Mouse (Mus musculus) liver, embryonic 15.5 days (tissue): ENCODE data around the gene Nme7. TPM values are rescaled to one million over a fixed set of nuclear protein-coding genes. Genes with fewer than 3 reads are reported as not detected.

Experiments
- ATAC-seq: fragments of 200-750 bp; cut with Nextera tagmentation; 2 replicates; pipeline ENCODE4 v1.8.0; 2017; ENCODE audit warnings: moderate number of reproducible peaks, mild to moderate bottlenecking, moderate library complexity; ENCODE audit not compliant: insufficient read depth
- H3K27ac ChIP-seq: fragments of 300-500 bp; sonication (generic); replicated peaks from 2 replicates; pipeline ENCODE4 v1.5.1; 2015; ENCODE audit warnings: mild to moderate bottlenecking, inconsistent platforms
- H3K27me3 ChIP-seq: fragments of 300-500 bp; sonication (generic); 2 replicates; pipeline ENCODE4 v1.6.1; 2015; ENCODE audit warnings: mild to moderate bottlenecking, inconsistent platforms
- H3K36me3 ChIP-seq: fragments of 300-500 bp; sonication (generic); replicated peaks from 2 replicates; pipeline ENCODE4 v1.6.1; 2015; ENCODE audit warnings: moderate library complexity, mild to moderate bottlenecking, inconsistent platforms
- H3K4me1 ChIP-seq: fragments of 300-500 bp; sonication (generic); replicated peaks from 2 replicates; pipeline ENCODE4 v1.6.1; 2015; ENCODE audit warnings: inconsistent platforms
- H3K4me2 ChIP-seq: fragments of 300-500 bp; sonication (generic); 2 replicates; pipeline ENCODE4 v1.6.1; 2015; ENCODE audit warnings: moderate library complexity, mild to moderate bottlenecking, inconsistent platforms
- H3K4me3 ChIP-seq: fragments of 300-500 bp; sonication (generic); replicated peaks from 2 replicates; pipeline ENCODE4 v1.5.1; 2015; ENCODE audit warnings: mild to moderate bottlenecking, inconsistent platforms
- H3K9ac ChIP-seq: fragments of 300-500 bp; sonication (generic); 2 replicates; pipeline ENCODE4 v1.6.1; 2015; ENCODE audit warnings: moderate library complexity, mild to moderate bottlenecking, inconsistent platforms
- H3K9me3 ChIP-seq: fragments of 300-500 bp; sonication (generic); replicated peaks from 2 replicates; pipeline ENCODE4 v1.6.1; 2016; ENCODE audit warnings: inconsistent platforms
- WGBS: fragments of 180-500 bp; shearing (Covaris S2); methylation state at CpG from one replicate; pipeline ENCODE4 v1.1.7; 2015; ENCODE audit warnings: mixed read lengths; ENCODE audit not compliant: insufficient replicate concordance; 5-methylcytosine and 5-hydroxymethylcytosine counted together
- polyA plus RNA-seq: library from polyadenylated mRNA; unstranded; fragments of >200 nt; fragmentation: Nextera tagmentation; extraction: Ambion mirVana; gene quantifications from 2 replicates; pipeline ENCODE4 v1.2.1, GENCODE M21; 2015

Nme7 gene
- polyA plus RNA-seq, 1 experiment from 2014 or later, result 10.4 TPM

- Histone ChIP-seq H3K4me2 (no peak overlapping the region), H3K27me3 (no peaks in the 10 kb centered on the region), H3K4me1 (no peaks in the 10 kb centered on the region), H3K36me3 (no peaks in the 10 kb centered on the region), H3K4me3 (no peak overlapping the region), H3K9ac (no peak overlapping the region), H3K9me3 (no peaks in the 10 kb centered on the region), H3K27ac (no peak overlapping the region)
- 81% methylated on average over 8 of the region's 8 CpGs for WGBS
- ATAC-seq, result no peak
Measured at GRCm38 (mm10) chr1:164383621-164384020, 79.7 kb downstream of the Nme7 start.

GRCm38 (mm10) chr1:164384354-164384753, 80.4 kb downstream of the Nme7 start:
- Histone ChIP-seq H3K27me3 (no peaks in the 10 kb centered on the region), H3K4me1 (no peaks in the 10 kb centered on the region), H3K27ac (no peak overlapping the region), H3K4me3 (no peak overlapping the region), H3K36me3 (no peaks in the 10 kb centered on the region), H3K9me3 (no peaks in the 10 kb centered on the region), H3K4me2 (no peak overlapping the region), H3K9ac (no peak overlapping the region)
- no peak for ATAC-seq
- WGBS, result 83% methylated on average over 10 of the region's 10 CpGs

- no peak overlapping the region for H3K9ac ChIP-seq
- no peak overlapping the region for H3K4me3 ChIP-seq
- no peak overlapping the region for H3K4me2 ChIP-seq
- no peaks in the 10 kb centered on the region for H3K4me1 ChIP-seq
- no peaks in the 10 kb centered on the region for H3K9me3 ChIP-seq
- no peaks in the 10 kb centered on the region for H3K27me3 ChIP-seq
- H3K36me3 ChIP-seq, result no peaks in the 10 kb centered on the region
- 74% methylated on average over 6 of the region's 6 CpGs for WGBS
- no peak for ATAC-seq
- no peak overlapping the region for H3K27ac ChIP-seq
Measured at GRCm38 (mm10) chr1:164384972-164385371, 81.1 kb downstream of the Nme7 start.

- no peak overlapping the region for H3K4me3 ChIP-seq
- H3K9ac ChIP-seq, result no peak overlapping the region
- 74% methylated on average over 4 of the region's 4 CpGs for WGBS
- H3K27me3 ChIP-seq, result no peaks in the 10 kb centered on the region
- no peak for ATAC-seq
- no peaks in the 10 kb centered on the region for H3K36me3 ChIP-seq
- no peaks in the 10 kb centered on the region for H3K9me3 ChIP-seq
- no peaks in the 10 kb centered on the region for H3K4me1 ChIP-seq
- H3K4me2 ChIP-seq, result no peak overlapping the region
- no peak overlapping the region for H3K27ac ChIP-seq
Measured at GRCm38 (mm10) chr1:164389743-164390142, 85.8 kb downstream of the Nme7 start.

GRCm38 (mm10) chr1:164392176-164392575, 88.3 kb downstream of the Nme7 start:
- Histone ChIP-seq H3K4me1 (no peaks in the 10 kb centered on the region), H3K9ac (no peak overlapping the region), H3K27me3 (no peaks in the 10 kb centered on the region), H3K9me3 (no peaks in the 10 kb centered on the region), H3K36me3 (no peaks in the 10 kb centered on the region), H3K4me3 (no peak overlapping the region), H3K27ac (no peak overlapping the region), H3K4me2 (no peak overlapping the region)
- 49% methylated on average over 3 of the region's 3 CpGs for WGBS
- no peak for ATAC-seq

GRCm38 (mm10) chr1:164395131-164395780, 91.3 kb downstream of the Nme7 start:
- Histone ChIP-seq H3K36me3 (no peaks in the 10 kb centered on the region), H3K9me3 (no peaks in the 10 kb centered on the region), H3K27ac (no peak overlapping the region), H3K27me3 (no peaks in the 10 kb centered on the region), H3K9ac (no peak overlapping the region), H3K4me3 (no peak overlapping the region), H3K4me2 (no peak overlapping the region), H3K4me1 (no peaks in the 10 kb centered on the region)
- WGBS, result 70% methylated on average over 6 of the region's 6 CpGs
- no peak for ATAC-seq

- 53% methylated on average over 4 of the region's 4 CpGs for WGBS
- Histone ChIP-seq H3K4me2 (no peak overlapping the region), H3K4me3 (no peak overlapping the region)
Measured at GRCm38 (mm10) chr1:164397672-164398071, 93.8 kb downstream of the Nme7 start.

GRCm38 (mm10) chr1:164399578-164399977, 95.7 kb downstream of the Nme7 start:
- no peak for ATAC-seq

More at GRCm38 (mm10) chr1:164397672-164398071, 93.8 kb downstream of the Nme7 start:
- no peak for ATAC-seq
- Histone ChIP-seq H3K4me1 (no peaks in the 10 kb centered on the region), H3K36me3 (no peaks in the 10 kb centered on the region), H3K9me3 (no peaks in the 10 kb centered on the region), H3K9ac (no peak overlapping the region), H3K27ac (no peak overlapping the region), H3K27me3 (no peaks in the 10 kb centered on the region)

GRCm38 (mm10) chr1:164405385-164405802, 101.5 kb downstream of the Nme7 start:
- Histone ChIP-seq H3K36me3 (no peaks in the 10 kb centered on the region), H3K4me3 (no peak overlapping the region), H3K4me2 (no peak overlapping the region), H3K9me3 (no peaks in the 10 kb centered on the region), H3K9ac (no peak overlapping the region), H3K27me3 (no peaks in the 10 kb centered on the region), H3K4me1 (0 out of 2 replicates have a peak, but pooled peaks cover 5% of the 10 kb centered on the region), H3K27ac (no peak overlapping the region)
- no peak; the same call in 1 of the 2 replicates for ATAC-seq
- 29% methylated on average over 5 of the region's 5 CpGs for WGBS

More at GRCm38 (mm10) chr1:164399578-164399977, 95.7 kb downstream of the Nme7 start:
- Histone ChIP-seq H3K9me3 (no peaks in the 10 kb centered on the region), H3K27ac (no peak overlapping the region), H3K4me3 (no peak overlapping the region), H3K36me3 (no peaks in the 10 kb centered on the region), H3K9ac (no peak overlapping the region), H3K4me2 (no peak overlapping the region), H3K4me1 (no peaks in the 10 kb centered on the region), H3K27me3 (no peaks in the 10 kb centered on the region)
- WGBS, result 83% methylated on average over 3 of the region's 3 CpGs

- no peaks in the 10 kb centered on the region for H3K27me3 ChIP-seq
- no peaks in the 10 kb centered on the region for H3K9me3 ChIP-seq
- H3K4me3 ChIP-seq, result no peak overlapping the region
- H3K4me1 ChIP-seq, result 0 out of 2 replicates have a peak, but pooled peaks cover 5% of the 10 kb centered on the region
- WGBS, result 62% methylated on average over 5 of the region's 5 CpGs
- no peaks in the 10 kb centered on the region for H3K36me3 ChIP-seq
- no peak overlapping the region for H3K9ac ChIP-seq
- H3K27ac ChIP-seq, result no peak overlapping the region
- no peak overlapping the region for H3K4me2 ChIP-seq
- no peak for ATAC-seq
Measured at GRCm38 (mm10) chr1:164406506-164406905, 102.6 kb downstream of the Nme7 start.

GRCm38 (mm10) chr1:164408655-164409054, 104.7 kb downstream of the Nme7 start:
- Histone ChIP-seq H3K4me2 (no peak overlapping the region), H3K4me3 (no peak overlapping the region), H3K27me3 (no peaks in the 10 kb centered on the region), H3K9ac (no peak overlapping the region), H3K9me3 (no peaks in the 10 kb centered on the region), H3K36me3 (no peaks in the 10 kb centered on the region), H3K4me1 (0 out of 2 replicates have a peak, but pooled peaks cover 7% of the 10 kb centered on the region), H3K27ac (no peak overlapping the region)
- WGBS, result 55% methylated on average over 2 of the region's 2 CpGs
- ATAC-seq, result no peak

- no peaks in the 10 kb centered on the region for H3K36me3 ChIP-seq
- H3K4me2 ChIP-seq, result no peak overlapping the region
- H3K27me3 ChIP-seq, result no peaks in the 10 kb centered on the region
- H3K9ac ChIP-seq, result no peak overlapping the region
- no peak for ATAC-seq
- 70% methylated on average over 7 of the region's 7 CpGs for WGBS
- H3K4me3 ChIP-seq, result no peak overlapping the region
- no peaks in the 10 kb centered on the region for H3K9me3 ChIP-seq
- H3K27ac ChIP-seq, result no peak overlapping the region
- H3K4me1 ChIP-seq, result 0 out of 2 replicates have a peak, but pooled peaks cover 2% of the 10 kb centered on the region
Measured at GRCm38 (mm10) chr1:164411306-164411705, 107.4 kb downstream of the Nme7 start.
